Mouse (Mus musculus) gastrocnemius, adult 18-20 months (tissue): Measurements from ENCODE around the gene Oasl1. TPM values are rescaled to one million over a fixed set of nuclear protein-coding genes. Genes with fewer than 3 reads are reported as not detected.

ENCODE experiments used
- DNase-seq: peaks from one replicate; pipeline ENCODE4 v3.0.0; 2021; ENCODE audit warnings: low spot score
- total RNA-seq, 2 experiments: library from RNA; stranded (reverse); gene quantifications; 2 replicates each; pipeline ENCODE4 v1.2.3; 2021

Gene Oasl1
- total RNA-seq, 2 experiments from 2014 or later = 0.31 TPM; not detected in 1

DNA sequence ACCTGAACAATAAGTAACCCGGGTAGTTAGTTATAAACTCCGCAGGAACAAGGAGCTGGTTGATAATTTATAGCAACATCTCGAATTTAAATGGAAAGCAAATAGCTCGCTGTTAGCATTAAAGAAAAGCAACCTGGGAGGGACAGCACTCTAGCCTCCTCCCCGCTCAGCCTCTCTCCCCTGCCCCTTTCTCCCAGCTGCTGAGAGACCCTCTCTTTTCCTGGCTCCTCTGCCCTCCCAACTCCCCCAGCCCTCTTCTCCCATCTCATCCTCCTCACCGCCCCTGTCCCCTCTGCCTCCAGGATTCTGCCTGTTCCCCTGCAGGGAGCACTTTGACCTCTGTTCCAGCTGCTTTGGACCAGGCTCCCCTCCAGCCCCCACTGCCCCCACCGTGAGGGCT is 45.6 kb downstream of the Oasl1 start:
- no peak for DNase-seq

DNA sequence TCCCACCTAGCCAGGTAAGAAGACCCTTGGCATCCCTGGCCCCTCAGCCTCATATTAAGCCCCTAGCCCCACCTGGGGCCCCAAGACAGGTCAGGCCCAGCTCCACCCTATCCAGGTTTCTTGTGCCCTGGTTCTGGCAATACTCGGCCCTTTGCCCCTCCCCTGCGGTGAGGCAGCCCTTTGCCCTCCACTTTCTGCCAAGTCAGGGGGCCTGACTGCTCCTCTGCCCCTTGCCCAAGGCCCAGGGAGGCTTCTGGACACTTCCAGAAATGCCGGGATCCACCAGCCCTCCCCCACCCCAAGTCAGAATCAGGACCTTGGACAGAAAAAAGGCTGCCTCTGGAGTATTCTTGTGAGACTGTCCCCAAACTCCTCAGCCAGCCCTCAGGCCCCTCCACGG is 46.0 kb downstream of the Oasl1 start:
- DNase-seq = no peak

- DNase-seq = no peak
These were observed 46.7 kb downstream of the Oasl1 start for GRCm38 (mm10) chr5:114969609-114970215.

- no peak for DNase-seq
These were observed 47.8 kb downstream of the Oasl1 start, which contains the start of gene Hnf1a for GRCm38 (mm10) chr5:114970824-114971227. Gene Hnf1a (minus strand): TSS chr5:114971094.

GRCm38 (mm10) chr5:114972201-114972600 is 49.2 kb downstream of the Oasl1 start:
- no peak for DNase-seq

DNA sequence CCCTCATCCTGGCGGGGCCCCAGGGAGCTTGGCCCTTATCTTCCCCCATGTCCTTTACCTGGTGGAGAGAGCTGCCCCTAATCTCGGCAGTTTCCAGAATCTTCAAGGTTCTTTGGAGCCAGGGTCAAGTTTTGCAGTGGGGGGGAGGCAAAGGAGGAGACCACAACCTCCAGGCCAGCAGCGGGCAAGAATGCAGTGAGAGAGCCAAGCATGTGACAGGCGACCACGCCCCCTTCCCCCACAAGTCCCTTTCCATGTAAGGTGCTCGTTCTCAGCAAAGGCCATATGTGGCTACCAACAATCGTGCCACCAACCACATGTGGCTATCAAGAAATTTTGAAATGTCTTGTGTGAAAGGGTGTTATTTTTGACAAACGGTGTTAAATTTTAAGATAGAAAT is 50.1 kb downstream of the Oasl1 start:
- no peak for DNase-seq

- no peak for DNase-seq
These were observed 53.9 kb downstream of the Oasl1 start for GRCm38 (mm10) chr5:114976935-114977334.

- no peak for DNase-seq
These were observed 55.4 kb downstream of the Oasl1 start for GRCm38 (mm10) chr5:114978473-114978872.

GRCm38 (mm10) chr5:114978888-114979249 is 55.8 kb downstream of the Oasl1 start:
- DNase-seq = no peak

GRCm38 (mm10) chr5:114979250-114980121 is 56.4 kb downstream of the Oasl1 start:
- peak; percentile 73 for DNase-seq

DNA sequence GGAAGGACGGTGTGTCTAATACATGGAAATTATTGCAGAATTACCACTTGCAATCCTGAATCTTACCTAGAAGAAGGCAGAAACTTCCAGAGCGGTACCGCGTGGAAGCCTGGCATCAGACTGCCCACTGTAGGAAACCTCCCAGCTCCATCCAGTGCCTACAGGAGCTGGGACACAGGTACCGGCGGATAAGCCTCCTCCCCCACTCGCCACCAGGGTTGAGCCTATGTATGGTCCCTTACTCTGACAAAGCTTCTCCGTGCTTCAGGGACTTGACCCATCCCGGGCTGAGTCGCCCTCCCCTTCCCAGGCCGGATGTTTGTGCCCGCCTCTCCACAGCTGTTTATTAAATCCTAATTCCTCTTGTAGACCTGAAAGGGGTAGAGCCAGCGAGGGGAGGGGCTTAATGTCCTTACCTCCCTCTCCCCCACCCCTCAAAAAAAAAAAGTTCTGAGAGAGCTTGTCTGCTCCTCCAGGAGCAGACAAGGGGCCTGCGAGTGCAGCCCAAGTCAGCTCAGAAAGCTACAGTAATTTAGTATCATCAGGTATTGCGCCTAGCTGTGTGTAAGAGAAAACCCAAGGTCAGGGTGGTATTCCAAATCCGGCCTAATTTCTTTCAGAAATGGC is 57.2 kb downstream of the Oasl1 start:
- DNase-seq = no peak

- no peak for DNase-seq
These were observed 59.0 kb downstream of the Oasl1 start for GRCm38 (mm10) chr5:114982001-114982400.

- DNase-seq = no peak
These were observed 62.0 kb downstream of the Oasl1 start for GRCm38 (mm10) chr5:114985074-114985473.

Other genes with a start within 250 kb of the Oasl1 start
- gene Gltp, start 232.3 kb upstream of the Oasl1 start, total RNA-seq = 1 to 10 TPM; 7.2 to 8.7 TPM
- gene Tchp, start 215.5 kb upstream of the Oasl1 start, total RNA-seq = 1 to 10 TPM; 2.3 to 2.9 TPM
- 10 to 100 TPM; 16.1 to 17.3 TPM for gene Ankrd13a, start 148.6 kb upstream of the Oasl1 start, total RNA-seq
- gene Git2, start 147.7 kb upstream of the Oasl1 start, total RNA-seq = 10 to 100 TPM; 13.3 to 16.2 TPM
- 1 to 10 TPM; 3.4 to 4.0 TPM for gene 1500011B03Rik, start 99.8 kb upstream of the Oasl1 start, total RNA-seq
- not detected for gene 4930519G04Rik, start 69.6 kb upstream of the Oasl1 start, total RNA-seq
- gene Gm9936, start 64.6 kb upstream of the Oasl1 start, total RNA-seq = not detected
- 1 to 10 TPM in 1 of 2 experiments, under 1 TPM in 1; 0.43 to 1.3 TPM for gene Oasl2, start 26.3 kb upstream of the Oasl1 start, total RNA-seq
- 10 to 100 TPM; 17.1 to 24.1 TPM for gene 2210016L21Rik, start 18.9 kb downstream of the Oasl1 start, total RNA-seq
- not detected for gene Hnf1a, start 47.9 kb downstream of the Oasl1 start, total RNA-seq
- 10 to 100 TPM; 17.7 to 20.4 TPM for gene Sppl3, start 87.9 kb downstream of the Oasl1 start, total RNA-seq
- not detected for gene Gm10401, start 175.1 kb downstream of the Oasl1 start, total RNA-seq
- 10 to 100 TPM; 74.2 to 75.3 TPM for gene Acads, start 196.1 kb downstream of the Oasl1 start, total RNA-seq
- 10 to 100 TPM; 11.1 to 12.4 TPM for gene Unc119b, start 211.7 kb downstream of the Oasl1 start, total RNA-seq
- gene Mlec, start 234.9 kb downstream of the Oasl1 start, total RNA-seq = 100 to 1,000 TPM; 149 to 158 TPM